8 mouse cellular contexts compared by ENCODE assay signal in the genomic region with DNA sequence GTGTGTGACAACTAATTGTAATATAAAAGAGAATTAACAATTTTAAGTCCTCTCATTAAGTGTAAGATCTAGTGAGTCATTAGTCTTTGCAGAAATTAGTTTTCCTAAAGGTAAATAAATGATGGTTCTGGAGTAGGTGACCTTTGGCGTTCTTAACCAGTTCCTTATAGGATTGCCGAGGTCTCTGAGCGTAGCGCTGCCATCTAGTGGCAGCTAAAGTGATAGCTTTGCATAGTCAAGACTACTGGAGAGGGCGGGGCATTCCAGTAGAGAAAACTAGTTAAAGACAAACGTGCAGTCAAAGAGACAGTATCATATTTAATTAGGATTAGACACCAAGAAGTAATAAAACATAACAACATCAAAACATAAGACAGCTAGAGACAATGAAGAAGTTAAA.
DNase-seq lines count a peak whose midpoint lies in the region; ATAC-seq and TF ChIP-seq lines count a peak whose summit lies in the region.

No protein-coding gene starts in this region.

- no peak overlapping the region for H3K4me3 ChIP-seq in hindbrain, postnatal 0 days (ENCODE audit: low read length)
- H3K4me3 ChIP-seq in midbrain, embryonic 13.5 days (replicated peaks) = no peak overlapping the region

- 5% methylated on average over 6 of the region's 6 CpGs for WGBS in hindbrain, postnatal 0 days
- 6% methylated on average over 6 of the region's 6 CpGs for WGBS in midbrain, embryonic 13.5 days

- no peaks in the 10 kb centered on the region for H3K27me3 ChIP-seq in hindbrain, postnatal 0 days (ENCODE audit: insufficient read depth, low read length)
- no peaks in the 10 kb centered on the region for H3K27me3 ChIP-seq in midbrain, embryonic 13.5 days

- H3K9me3 ChIP-seq in hindbrain, postnatal 0 days (ENCODE audit: low read length) = no peaks in the 10 kb centered on the region
- no peaks in the 10 kb centered on the region for H3K9me3 ChIP-seq in midbrain, embryonic 13.5 days

- no peaks in the 10 kb centered on the region for H3K36me3 ChIP-seq in hindbrain, postnatal 0 days (ENCODE audit: insufficient read depth, low read length)
- no peaks in the 10 kb centered on the region for H3K36me3 ChIP-seq in midbrain, embryonic 13.5 days

- TF ChIP-seq CTCF in hindbrain, postnatal 0 days (IDR thresholded peaks at IDR 0.05; ENCODE audit: low read depth) = peak; percentile 78

- H3K27ac ChIP-seq in hindbrain, postnatal 0 days = no peak overlapping the region
- no peak overlapping the region for H3K27ac ChIP-seq in midbrain, embryonic 13.5 days

- peak; percentile 90 for ATAC-seq in frontal cortex, adult (ENCODE audit: low TSS enrichment)
- ATAC-seq in hindbrain, postnatal 0 days = peak; percentile 80
- peak; percentile 85 for ATAC-seq in midbrain, embryonic 13.5 days

- no peaks in the 10 kb centered on the region for H3K4me1 ChIP-seq in hindbrain, postnatal 0 days (ENCODE audit: insufficient read depth, low read length)
- H3K4me1 ChIP-seq in midbrain, embryonic 13.5 days (replicated peaks) = no peaks in the 10 kb centered on the region

- H3K4me2 ChIP-seq in hindbrain, postnatal 0 days (ENCODE audit: low read depth, low read length) = no peak overlapping the region
- no peak overlapping the region for H3K4me2 ChIP-seq in midbrain, embryonic 13.5 days (replicated peaks)

- intact Hi-C loops in left cerebral cortex, postnatal 25 days (cut with DNase I) = loop anchor here (5.0 kb wide), 2 partner anchors 290 to 415 kb away; no protein-coding TSS in a partner anchor

- no peak overlapping the region for H3K9ac ChIP-seq in hindbrain, postnatal 0 days (replicated peaks; ENCODE audit: low read length)
- no peak overlapping the region for H3K9ac ChIP-seq in midbrain, embryonic 13.5 days (replicated peaks)

- DNase-seq in frontal cortex, postnatal 25 days (ENCODE audit: low spot score in 2 of 2) = no peak
- DNase-seq in adrenal gland, adult 18-20 months (ENCODE audit: low spot score in 2 of 2) = peak; percentile 28 to 37
- peak; percentile 84 for DNase-seq in embryo, embryonic 10 days (ENCODE audit: low spot score)
- DNase-seq in hindbrain, postnatal 0 days (ENCODE audit: low spot score) = peak; percentile 81
- peak; percentile 38 to 52 for DNase-seq in left cerebral cortex, postnatal 25 days (ENCODE audit: low spot score in 2 of 2)
- DNase-seq in spleen, adult 12 weeks (ENCODE audit: low spot score) = no peak

Comparison
In these comparisons a context has a peak if more than half of its experiments do, and no peak if none do; other contexts are left out.
1. DNase-seq: peak in adrenal gland, adult 18-20 months (2 of 2), embryo, embryonic 10 days (single experiment), hindbrain, postnatal 0 days (single experiment) and left cerebral cortex, postnatal 25 days (2 of 2); none in frontal cortex, postnatal 25 days (0 of 2) and spleen, adult 12 weeks (single experiment).
2. Peak in every context shown above with its lines, with median percentiles within 50 percentile points of each other: ATAC-seq.